Mouse (Mus musculus) liver, embryonic 14.5 days (tissue): ENCODE data around the gene Micu1. TPM values are rescaled to one million over a fixed set of nuclear protein-coding genes. Genes with fewer than 3 reads are reported as not detected.
A peak's percentile ranks its signal among the peaks of the same experiment; 100 is the strongest.

Experiments
- ATAC-seq: fragments of 200-750 bp; cut with Nextera tagmentation; 2 replicates; pipeline ENCODE4 v1.8.0; 2017; ENCODE audit warnings: moderate number of reproducible peaks, mild to moderate bottlenecking, moderate library complexity; ENCODE audit not compliant: insufficient read depth
- DNase-seq, 3 experiments: peaks; one replicate each; pipeline ENCODE4 v3.0.0-alpha.2; 2012 to 2013; ENCODE audit warnings: low read depth in 3 of 3, low spot score in 3 of 3
- H3K27ac ChIP-seq: fragments of 300-500 bp; sonication (generic); 2 replicates; pipeline ENCODE4 v1.5.1; 2014; ENCODE audit warnings: moderate library complexity, mild to moderate bottlenecking, control low read depth, inconsistent platforms
- H3K27me3 ChIP-seq: fragments of 300-500 bp; sonication (generic); 2 replicates; pipeline ENCODE4 v1.6.1; 2014; ENCODE audit warnings: mild to moderate bottlenecking, low read length, moderate library complexity; ENCODE audit not compliant: control insufficient read depth, insufficient read depth
- H3K36me3 ChIP-seq: fragments of 300-500 bp; sonication (generic); replicated peaks from 2 replicates; pipeline ENCODE4 v1.6.1; 2014; ENCODE audit warnings: low read depth; ENCODE audit not compliant: control insufficient read depth, insufficient read depth
- H3K4me1 ChIP-seq, 2 experiments: fragments of 200-500 bp in 1 of 2; fragments of 300-500 bp in 1 of 2; sonication (generic) in 1 of 2; replicated peaks; 2 replicates each; pipeline ENCODE4 v1.6.1; 2012 to 2014; ENCODE audit warnings: antibody characterized with exemption in 1 of 2, inconsistent platforms in 1 of 2, low read length in 1 of 2; ENCODE audit not compliant: control insufficient read depth in 2 of 2, insufficient read depth in 2 of 2
- H3K4me2 ChIP-seq: fragments of 300-500 bp; sonication (generic); 2 replicates; pipeline ENCODE4 v1.6.1; 2014; ENCODE audit warnings: low read depth, mild to moderate bottlenecking, control low read depth, moderate library complexity
- H3K4me3 ChIP-seq, 2 experiments: fragments of 200-500 bp in 1 of 2; fragments of 300-500 bp in 1 of 2; sonication (generic) in 1 of 2; 2 replicates each; pipeline ENCODE4 v1.5.1; 2012 to 2014; ENCODE audit warnings: low read depth in 2 of 2, low read length in 2 of 2, mild to moderate bottlenecking in 2 of 2, control low read depth in 1 of 2, inconsistent platforms in 1 of 2, moderate library complexity in 1 of 2; ENCODE audit not compliant: insufficient read depth in 1 of 2
- H3K9ac ChIP-seq: fragments of 300-500 bp; sonication (generic); replicated peaks from 2 replicates; pipeline ENCODE4 v1.6.1; 2014; ENCODE audit warnings: mild to moderate bottlenecking, control low read depth, moderate library complexity
- H3K9me3 ChIP-seq: fragments of 300-500 bp; sonication (generic); 2 replicates; pipeline ENCODE4 v1.6.1; 2016; ENCODE audit warnings: low read length, mixed read lengths; ENCODE audit not compliant: control insufficient read depth
- CTCF ChIP-seq: IDR thresholded peaks from 2 replicates; pipeline ENCODE4 v1.5.1; 2016; ENCODE audit warnings: antibody characterized with exemption, low read depth, control low read depth
- EP300 ChIP-seq: IDR thresholded peaks from 2 replicates; pipeline ENCODE4 v1.6.1; 2016; ENCODE audit warnings: antibody characterized with exemption, low read depth
- WGBS: fragments of 180-500 bp; shearing (Covaris S2); extraction: QIAGEN DNeasy Blood & Tissue Kit; methylation state at CpG from one replicate; pipeline ENCODE4 v1.1.7; 2014; ENCODE audit not compliant: insufficient replicate concordance; 5-methylcytosine and 5-hydroxymethylcytosine counted together
- polyA plus RNA-seq, 2 experiments: library from polyadenylated mRNA; depleted of rRNA in 1 of 2; stranded (reverse) in 1 of 2; unstranded in 1 of 2; fragments of >200 nt; fragmentation: Nextera tagmentation in 1 of 2; extraction: Ambion mirVana in 1 of 2; gene quantifications; 2 replicates each; pipeline versions ENCODE4 v1.2.1 to v1.2.3; 2012 to 2014

Micu1 gene
- polyA plus RNA-seq, 2 experiments, result 27.1 to 28.2 TPM

DNA sequence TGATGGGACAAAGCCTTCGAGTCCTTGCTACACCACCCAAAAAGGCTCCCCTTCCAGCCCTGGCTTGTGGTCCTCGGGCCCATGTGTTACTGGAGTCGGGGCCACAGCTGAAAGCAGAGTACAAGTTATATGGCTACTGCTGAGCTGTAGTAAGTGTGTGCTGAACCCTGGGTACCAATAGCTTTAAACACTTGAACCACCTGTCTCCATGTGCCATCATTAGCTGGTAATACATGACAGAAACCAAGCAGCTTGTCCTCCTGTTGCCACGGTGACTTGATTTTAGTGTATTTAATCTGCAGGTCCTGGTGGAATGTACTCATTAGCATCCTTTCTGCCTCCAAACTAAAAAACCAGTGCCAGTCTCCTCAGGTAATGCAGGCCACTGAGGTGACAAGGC lies 106.4 kb downstream of the Micu1 start:
- Histone ChIP-seq H3K27me3 (no peaks in the 10 kb centered on the region), H3K4me1 (peaks cover 0 to 12% of the 10 kb centered on the region in 2 experiments; a peak in 2 of 4 replicates), H3K27ac (no peak overlapping the region), H3K4me2 (no peak overlapping the region), H3K9ac (no peak overlapping the region), H3K9me3 (no peaks in the 10 kb centered on the region), H3K4me3 (no peak overlapping the region), H3K36me3 (no peaks in the 10 kb centered on the region)
- TF ChIP-seq EP300 (no peak), CTCF (no peak)
- 77% methylated on average over 4 of the region's 4 CpGs for WGBS
- DNase-seq (no peak), ATAC-seq (no peak)

DNA sequence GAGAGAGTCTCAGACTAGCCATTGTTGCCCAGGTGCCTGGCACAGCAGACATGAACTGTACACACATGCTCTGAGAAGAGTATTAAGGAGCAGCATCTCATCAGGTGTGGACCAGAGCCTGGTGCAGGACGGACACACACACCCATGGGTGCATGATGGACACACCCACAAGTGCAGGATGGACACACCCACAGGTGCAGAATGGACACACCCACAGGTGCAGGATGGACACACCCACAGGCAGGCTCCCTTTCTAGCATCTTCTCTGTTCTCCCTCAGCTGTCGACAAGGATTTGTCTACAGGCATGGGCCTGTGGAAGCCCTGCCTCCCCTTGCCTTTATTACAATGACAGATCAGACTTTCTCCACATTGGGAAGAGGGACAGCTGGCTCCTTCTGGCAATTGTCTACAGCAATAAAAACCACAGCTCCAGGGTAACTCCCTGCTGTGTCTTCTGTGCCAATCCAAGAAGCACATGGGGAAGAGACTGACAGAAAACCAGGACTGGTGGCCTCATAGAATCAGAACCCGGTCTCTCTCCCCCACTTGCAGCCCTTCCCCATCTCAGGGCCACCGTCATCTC lies 107.8 kb downstream of the Micu1 start:
- 73% methylated on average over 4 of the region's 4 CpGs for WGBS
- Histone ChIP-seq H3K4me1 (peaks cover 7 to 20% of the 10 kb centered on the region in 2 experiments), H3K36me3 (no peaks in the 10 kb centered on the region), H3K27ac (no peak overlapping the region), H3K9me3 (no peaks in the 10 kb centered on the region), H3K9ac (no peak overlapping the region), H3K27me3 (no peaks in the 10 kb centered on the region), H3K4me2 (no peak overlapping the region), H3K4me3 (no peak overlapping the region)
- DNase-seq, result no peak
- TF ChIP-seq EP300 (no peak), CTCF (no peak)
- no peak for ATAC-seq

DNA sequence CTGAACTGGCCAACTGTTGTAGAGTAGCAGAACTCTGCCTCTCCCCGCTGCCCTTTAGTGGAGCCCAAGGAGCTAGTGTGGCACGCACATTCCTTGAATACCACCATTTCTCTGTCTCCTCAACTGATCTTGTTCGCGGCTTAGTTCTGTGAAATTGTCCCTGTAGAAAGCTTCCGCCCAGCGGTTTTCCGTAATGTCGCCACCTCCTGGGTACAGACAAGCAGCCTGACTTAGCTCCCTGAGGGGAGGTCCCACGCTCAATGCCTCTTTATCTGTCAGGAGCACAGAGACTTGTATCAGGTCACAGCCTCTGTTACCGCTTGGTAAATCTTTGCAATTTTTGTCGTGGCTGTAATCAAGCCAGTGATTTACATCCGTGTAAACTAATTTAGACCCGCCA lies 110.7 kb downstream of the Micu1 start:
- ATAC-seq (peak; percentile 39; the same call in 1 of the 2 replicates), DNase-seq (peak in 1 of 3 experiments; percentile 31)
- Histone ChIP-seq H3K4me1 (peaks cover 7 to 20% of the 10 kb centered on the region in 2 experiments), H3K4me2 (no peak overlapping the region), H3K9ac (no peak overlapping the region), H3K27me3 (no peaks in the 10 kb centered on the region), H3K27ac (no peak overlapping the region), H3K4me3 (no peak overlapping the region), H3K9me3 (no peaks in the 10 kb centered on the region), H3K36me3 (no peaks in the 10 kb centered on the region)
- WGBS, result 24% methylated on average over 13 of the region's 13 CpGs
- TF ChIP-seq CTCF (peak; percentile 62), EP300 (no peak)

DNA sequence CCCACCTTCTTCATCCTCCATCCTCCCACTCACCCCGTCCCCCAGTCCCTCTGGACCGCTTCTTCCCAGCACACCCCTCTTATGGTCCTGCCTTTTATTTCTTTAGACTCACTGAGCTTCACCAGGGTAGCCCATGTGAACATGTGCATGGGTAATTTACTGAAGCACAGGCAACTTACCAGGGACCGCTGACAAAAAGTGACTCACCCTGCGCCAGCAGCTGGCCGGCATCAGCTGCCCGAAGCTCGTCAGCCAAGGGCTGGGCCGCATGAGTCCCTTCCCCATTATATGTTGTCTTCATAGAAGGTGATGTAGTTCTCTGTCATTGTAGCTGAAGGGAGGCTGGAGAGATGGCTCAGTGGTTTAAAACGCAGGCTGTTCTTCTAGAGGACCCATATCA lies 111.5 kb downstream of the Micu1 start:
- 85% methylated on average over 9 of the region's 9 CpGs for WGBS
- no peak for TF ChIP-seq EP300
- no peak for TF ChIP-seq CTCF
- Histone ChIP-seq H3K4me3 (no peak overlapping the region), H3K4me2 (no peak overlapping the region), H3K27ac (no peak overlapping the region), H3K9ac (no peak overlapping the region), H3K27me3 (no peaks in the 10 kb centered on the region), H3K4me1 (peaks cover 7 to 20% of the 10 kb centered on the region in 2 experiments), H3K9me3 (no peaks in the 10 kb centered on the region), H3K36me3 (no peaks in the 10 kb centered on the region)
- ATAC-seq, result no peak
- no peak for DNase-seq

DNA sequence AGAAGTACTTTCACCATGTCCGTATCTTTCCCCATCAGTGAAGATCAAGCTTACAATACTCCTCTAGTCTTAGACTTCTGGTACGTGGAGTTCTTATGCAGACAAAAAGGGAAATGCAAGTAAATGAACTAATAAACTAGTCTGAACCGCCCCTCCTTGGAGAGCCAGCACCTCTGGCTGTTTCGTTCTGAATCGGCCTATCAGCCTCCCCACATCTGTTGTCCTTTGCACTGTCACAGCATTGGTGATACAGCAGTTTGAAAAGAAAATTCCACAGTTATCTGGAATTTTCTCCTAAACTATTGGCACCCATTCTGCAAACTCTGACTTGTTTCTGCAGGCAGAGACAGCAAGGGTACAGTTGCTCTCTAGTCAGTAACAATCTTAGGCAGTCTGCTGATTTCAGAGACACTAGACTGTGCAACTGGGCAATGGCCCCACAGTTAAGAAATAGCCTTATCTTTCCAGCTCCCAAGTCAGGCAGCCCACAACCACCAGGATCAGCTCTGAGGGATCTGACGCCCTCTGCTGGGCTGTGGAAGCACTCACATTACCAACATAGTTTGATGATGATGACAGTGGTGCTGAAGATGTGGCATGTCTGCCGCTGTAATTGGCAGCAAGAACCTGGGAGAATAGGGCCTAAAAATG lies 112.4 kb downstream of the Micu1 start:
- Histone ChIP-seq H3K4me3 (no peak overlapping the region), H3K36me3 (no peaks in the 10 kb centered on the region), H3K4me2 (peak overlapping the region; percentile 25; the same call in 1 of the 2 replicates), H3K27me3 (no peaks in the 10 kb centered on the region), H3K27ac (peak overlapping the region; percentile 5; the same call in 1 of the 2 replicates), H3K9ac (no peak overlapping the region), H3K4me1 (peaks cover 7 to 20% of the 10 kb centered on the region in 2 experiments), H3K9me3 (no peaks in the 10 kb centered on the region)
- TF ChIP-seq EP300, result peak; percentile 58
- TF ChIP-seq CTCF, result peak; percentile 94
- ATAC-seq (peak; percentile 72), DNase-seq (peak in 2 of 3 experiments; percentile 53 to 59)
- WGBS, result 49% methylated on average over 7 of the region's 7 CpGs
